Mouse (Mus musculus) erythroblast, embryonic 14.5 days (primary cell): ENCODE data around the gene Ano6. TPM values are rescaled to one million over a fixed set of nuclear protein-coding genes. Genes with fewer than 3 reads are reported as not detected.

ENCODE experiments used
- H3K27me3 ChIP-seq: 2 replicates; pipeline ENCODE4 v1.6.1; 2012; ENCODE audit warnings: inconsistent platforms; ENCODE audit not compliant: control insufficient read depth
- H3K36me3 ChIP-seq: 2 replicates; pipeline ENCODE4 v1.6.1; 2012; ENCODE audit warnings: mild to moderate bottlenecking, inconsistent platforms; ENCODE audit not compliant: control insufficient read depth
- H3K4me1 ChIP-seq: 2 replicates; pipeline ENCODE4 v1.6.1; 2012; ENCODE audit warnings: inconsistent platforms; ENCODE audit not compliant: control insufficient read depth
- H3K4me3 ChIP-seq: replicated peaks from 2 replicates; pipeline ENCODE3; 2012; ENCODE audit warnings: moderate library complexity, mild to moderate bottlenecking, inconsistent platforms
- H3K9me3 ChIP-seq: 2 replicates; pipeline ENCODE4 v1.6.1; 2012; ENCODE audit warnings: low read length, inconsistent platforms, mixed read lengths; ENCODE audit not compliant: control insufficient read depth
- GATA1 ChIP-seq: IDR thresholded peaks from 2 replicates; pipeline ENCODE4 v1.6.1; 2012; ENCODE audit warnings: low read length, inconsistent platforms, mixed read lengths
- TAL1 ChIP-seq: IDR thresholded peaks from 3 replicates; pipeline ENCODE4 v1.6.1; 2012; ENCODE audit warnings: low read length, inconsistent platforms, mixed read lengths
- polyA plus RNA-seq: library from polyadenylated mRNA; stranded (reverse); fragments of >175 nt; gene quantifications from 2 replicates; pipeline ENCODE4 v1.2.3, GENCODE M21; 2012

Gene Ano6
- polyA plus RNA-seq, 1 experiment = 0.32 TPM

- Histone ChIP-seq H3K4me1 (no peaks in the 10 kb centered on the region; the same call in 1 of the 2 replicates), H3K36me3 (no peaks in the 10 kb centered on the region), H3K4me3 (no peak overlapping the region), H3K9me3 (no peaks in the 10 kb centered on the region), H3K27me3 (no peaks in the 10 kb centered on the region)
- TF ChIP-seq GATA1 = no peak
- no peak for TF ChIP-seq TAL1
Observed at GRCm38 (mm10) chr15:95801261-95801979, 10.8 kb downstream of the Ano6 start.

- no peaks in the 10 kb centered on the region for H3K27me3 ChIP-seq
- no peak overlapping the region for H3K4me3 ChIP-seq
- no peak for TF ChIP-seq TAL1
- TF ChIP-seq GATA1 = no peak
- H3K4me1 ChIP-seq = no peaks in the 10 kb centered on the region; the same call in 1 of the 2 replicates
- no peaks in the 10 kb centered on the region for H3K36me3 ChIP-seq
- H3K9me3 ChIP-seq = no peaks in the 10 kb centered on the region
Observed at GRCm38 (mm10) chr15:95802140-95802539, 11.5 kb downstream of the Ano6 start.

GRCm38 (mm10) chr15:95802762-95803161, 12.1 kb downstream of the Ano6 start:
- H3K4me3 ChIP-seq = no peak overlapping the region
- no peaks in the 10 kb centered on the region for H3K4me1 ChIP-seq
- H3K36me3 ChIP-seq = no peaks in the 10 kb centered on the region
- H3K27me3 ChIP-seq = no peaks in the 10 kb centered on the region
- TF ChIP-seq TAL1 (no peak), GATA1 (no peak)
- no peaks in the 10 kb centered on the region for H3K9me3 ChIP-seq

- Histone ChIP-seq H3K36me3 (no peaks in the 10 kb centered on the region), H3K4me1 (no peaks in the 10 kb centered on the region; the same call in 1 of the 2 replicates), H3K9me3 (no peaks in the 10 kb centered on the region), H3K27me3 (no peaks in the 10 kb centered on the region), H3K4me3 (no peak overlapping the region)
- TF ChIP-seq TAL1 (no peak), GATA1 (no peak)
Observed at GRCm38 (mm10) chr15:95803484-95803883, 12.8 kb downstream of the Ano6 start.

GRCm38 (mm10) chr15:95804255-95804654, 13.6 kb downstream of the Ano6 start:
- H3K4me3 ChIP-seq = no peak overlapping the region
- H3K9me3 ChIP-seq = no peaks in the 10 kb centered on the region
- H3K36me3 ChIP-seq = no peaks in the 10 kb centered on the region
- H3K27me3 ChIP-seq = no peaks in the 10 kb centered on the region
- peaks cover 2% of the 10 kb centered on the region; the same call in 1 of the 2 replicates for H3K4me1 ChIP-seq
- TF ChIP-seq GATA1 (no peak), TAL1 (no peak)

GRCm38 (mm10) chr15:95805022-95805471, 14.4 kb downstream of the Ano6 start:
- Histone ChIP-seq H3K27me3 (no peaks in the 10 kb centered on the region), H3K36me3 (no peaks in the 10 kb centered on the region), H3K4me3 (no peak overlapping the region), H3K4me1 (peaks cover 2% of the 10 kb centered on the region; the same call in 1 of the 2 replicates), H3K9me3 (no peaks in the 10 kb centered on the region)
- TF ChIP-seq GATA1 (no peak), TAL1 (no peak)

GRCm38 (mm10) chr15:95807908-95808307, 17.3 kb downstream of the Ano6 start:
- TF ChIP-seq GATA1 (no peak), TAL1 (no peak)
- H3K4me3 ChIP-seq = no peak overlapping the region
- peaks cover 2% of the 10 kb centered on the region; the same call in 1 of the 2 replicates for H3K4me1 ChIP-seq
- peaks cover 3% of the 10 kb centered on the region; the same call in 1 of the 2 replicates for H3K36me3 ChIP-seq
- H3K9me3 ChIP-seq = peaks cover 4% of the 10 kb centered on the region; the same call in 1 of the 2 replicates
- no peaks in the 10 kb centered on the region for H3K27me3 ChIP-seq

GRCm38 (mm10) chr15:95810357-95810761, 19.7 kb downstream of the Ano6 start:
- Histone ChIP-seq H3K4me1 (peaks cover 2% of the 10 kb centered on the region; the same call in 1 of the 2 replicates), H3K27me3 (no peaks in the 10 kb centered on the region), H3K36me3 (peaks cover 3% of the 10 kb centered on the region; the same call in 1 of the 2 replicates), H3K4me3 (no peak overlapping the region), H3K9me3 (peaks cover 7% of the 10 kb centered on the region; the same call in 1 of the 2 replicates)
- no peak for TF ChIP-seq GATA1
- TF ChIP-seq TAL1 = no peak

- no peak for TF ChIP-seq TAL1
- no peak for TF ChIP-seq GATA1
- Histone ChIP-seq H3K36me3 (peaks cover 3% of the 10 kb centered on the region; the same call in 1 of the 2 replicates), H3K9me3 (peaks cover 7% of the 10 kb centered on the region; the same call in 1 of the 2 replicates), H3K4me1 (peaks cover 2% of the 10 kb centered on the region; the same call in 1 of the 2 replicates), H3K27me3 (no peaks in the 10 kb centered on the region), H3K4me3 (no peak overlapping the region)
Observed at GRCm38 (mm10) chr15:95812821-95813571, 22.4 kb downstream of the Ano6 start.
